Mouse (Mus musculus) neural tube, embryonic 11.5 days (tissue): Measurements from ENCODE around the gene Gsdma. TPM values are rescaled to one million over a fixed set of nuclear protein-coding genes. Genes with fewer than 3 reads are reported as not detected.
"Not testable (repeated sequence)": the region's sequence is repeated elsewhere in the genome, so short reads cannot be mapped to it uniquely, and the experiment has no call there.

Experiments used
- ATAC-seq: fragments of 200-750 bp; cut with Nextera tagmentation; 2 replicates; pipeline ENCODE4 v1.8.0; 2017; ENCODE audit warnings: moderate number of reproducible peaks, mild to moderate bottlenecking, moderate TSS enrichment, moderate library complexity; ENCODE audit not compliant: insufficient read depth, low FRiP score, low TSS enrichment
- DNase-seq: peaks from one replicate; pipeline ENCODE4 v3.0.0-alpha.2; 2015; ENCODE audit warnings: low spot score
- H3K27ac ChIP-seq: fragments of 300-500 bp; sonication (generic); 2 replicates; pipeline ENCODE4 v1.5.1; 2014; ENCODE audit warnings: low read depth, mild to moderate bottlenecking, low read length
- H3K27me3 ChIP-seq: fragments of 300-500 bp; sonication (generic); 2 replicates; pipeline ENCODE4 v1.6.1; 2014; ENCODE audit warnings: mild to moderate bottlenecking, low read length, mixed read lengths; ENCODE audit not compliant: control insufficient read depth, insufficient read depth
- H3K36me3 ChIP-seq: fragments of 300-500 bp; sonication (generic); 2 replicates; pipeline ENCODE4 v1.6.1; 2014; ENCODE audit warnings: mild to moderate bottlenecking, low read length, moderate library complexity, mixed read lengths; ENCODE audit not compliant: control insufficient read depth, insufficient read depth
- H3K4me1 ChIP-seq: fragments of 300-500 bp; sonication (generic); 2 replicates; pipeline ENCODE4 v1.6.1; 2014; ENCODE audit warnings: low read length, mixed read lengths; ENCODE audit not compliant: control insufficient read depth, insufficient read depth
- H3K4me2 ChIP-seq: fragments of 300-500 bp; sonication (generic); 2 replicates; pipeline ENCODE4 v1.6.1; 2014; ENCODE audit warnings: low read depth, mild to moderate bottlenecking, moderate library complexity
- H3K4me3 ChIP-seq: fragments of 300-500 bp; sonication (generic); 2 replicates; pipeline ENCODE4 v1.5.1; 2014; ENCODE audit warnings: low read depth, low read length
- H3K9ac ChIP-seq: fragments of 300-500 bp; sonication (generic); 2 replicates; pipeline ENCODE4 v1.6.1; 2014; ENCODE audit warnings: mild to moderate bottlenecking, low read length
- H3K9me3 ChIP-seq: fragments of 300-500 bp; sonication (generic); 2 replicates; pipeline ENCODE4 v1.6.1; 2016; ENCODE audit warnings: low read length; ENCODE audit not compliant: control insufficient read depth
- WGBS: fragments of 180-500 bp; shearing (Covaris S2); extraction: QIAGEN DNeasy Blood & Tissue Kit; methylation state at CpG from one replicate; pipeline ENCODE4 v1.1.7; 2014; 5-methylcytosine and 5-hydroxymethylcytosine counted together
- polyA plus RNA-seq: library from polyadenylated mRNA; unstranded; fragments of >200 nt; fragmentation: Nextera tagmentation; extraction: Ambion mirVana; gene quantifications from 2 replicates; pipeline ENCODE4 v1.2.1, GENCODE M21; 2014

The Gsdma gene
- polyA plus RNA-seq, 1 experiment from 2014 or later, result not detected

DNA sequence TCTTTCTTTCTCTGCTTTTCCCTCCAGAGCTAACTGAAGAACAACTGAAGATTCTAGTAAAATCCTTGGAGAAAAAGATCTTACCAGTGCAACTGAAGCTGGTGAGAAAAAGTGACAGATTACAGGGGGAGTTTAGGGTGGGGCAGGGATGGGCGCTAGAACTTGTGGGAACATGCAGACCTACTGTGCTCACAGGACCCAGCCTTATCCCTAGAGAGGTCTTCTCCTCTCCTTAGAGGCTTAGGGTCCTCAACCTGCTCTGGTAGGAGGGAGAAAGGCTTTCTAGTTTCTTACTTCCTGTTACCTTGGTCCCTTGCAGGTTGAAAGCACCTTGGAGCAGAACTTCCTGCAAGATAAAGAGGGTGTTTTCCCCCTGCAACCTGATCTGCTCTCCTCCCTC is 26.6 kb upstream of the Gsdma start:
- H3K9ac ChIP-seq, result no peak overlapping the region
- DNase-seq (no peak), ATAC-seq (no peak)
- H3K9me3 ChIP-seq, result no peaks in the 10 kb centered on the region
- H3K27me3 ChIP-seq, result no peaks in the 10 kb centered on the region
- no peak overlapping the region for H3K4me2 ChIP-seq
- H3K4me3 ChIP-seq, result no peak overlapping the region
- no peaks in the 10 kb centered on the region for H3K36me3 ChIP-seq
- H3K27ac ChIP-seq, result no peak overlapping the region
- WGBS, result 95% methylated on average over 1 of the region's 1 CpGs
- no peaks in the 10 kb centered on the region for H3K4me1 ChIP-seq

DNA sequence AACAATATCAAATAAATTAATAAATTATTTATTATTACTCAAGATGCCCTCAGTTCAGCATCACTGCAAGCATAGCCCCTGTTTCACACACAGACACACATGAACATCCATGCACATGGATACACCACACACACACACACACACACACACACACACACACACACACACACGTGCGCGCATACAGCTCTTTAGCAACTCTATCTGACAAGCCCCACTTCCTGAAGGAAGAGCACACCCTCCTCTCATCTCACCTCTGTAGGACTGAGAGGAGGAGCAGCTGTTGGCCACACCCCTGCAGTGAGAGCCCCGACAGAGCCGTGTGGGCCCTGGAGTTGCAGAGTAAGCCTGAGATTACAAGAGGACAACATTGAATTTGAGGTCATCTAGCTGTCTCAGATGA is 24.1 kb upstream of the Gsdma start:
- no peak for DNase-seq
- Histone ChIP-seq H3K36me3 (no peaks in the 10 kb centered on the region), H3K9me3 (no peaks in the 10 kb centered on the region), H3K4me3 (no peak overlapping the region), H3K4me1 (no peaks in the 10 kb centered on the region), H3K27me3 (no peaks in the 10 kb centered on the region), H3K9ac (no peak overlapping the region), H3K4me2 (no peak overlapping the region), H3K27ac (no peak overlapping the region)
- ATAC-seq, result no peak
- WGBS, result 66% methylated on average over 5 of the region's 5 CpGs

DNA sequence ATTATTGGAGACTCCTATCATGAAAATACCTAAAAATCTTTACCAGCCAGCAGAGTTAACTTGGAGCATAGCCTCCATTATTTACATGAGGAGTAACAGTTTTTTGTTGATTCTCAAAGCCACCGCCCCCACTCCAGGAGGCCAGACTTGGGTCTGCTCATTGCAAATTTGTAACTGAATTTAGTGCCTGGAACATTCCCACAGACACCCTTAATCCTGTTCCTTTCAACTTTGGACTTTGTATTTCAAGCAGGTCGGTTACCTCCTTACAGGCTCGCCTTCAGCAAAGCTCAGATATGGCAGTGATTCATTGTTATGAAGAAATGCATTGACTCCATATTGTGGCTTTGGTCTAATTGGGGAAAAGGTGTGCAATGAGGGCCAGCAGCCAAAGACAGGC is 19.4 kb upstream of the Gsdma start:
- no peaks in the 10 kb centered on the region for H3K9me3 ChIP-seq
- no peaks in the 10 kb centered on the region for H3K27me3 ChIP-seq
- 84% methylated on average over 3 of the region's 3 CpGs for WGBS
- no peaks in the 10 kb centered on the region for H3K36me3 ChIP-seq
- no peak overlapping the region for H3K4me3 ChIP-seq
- ATAC-seq (no peak), DNase-seq (no peak)
- H3K4me1 ChIP-seq, result no peaks in the 10 kb centered on the region
- H3K27ac ChIP-seq, result no peak overlapping the region
- H3K4me2 ChIP-seq, result no peak overlapping the region
- H3K9ac ChIP-seq, result no peak overlapping the region

DNA sequence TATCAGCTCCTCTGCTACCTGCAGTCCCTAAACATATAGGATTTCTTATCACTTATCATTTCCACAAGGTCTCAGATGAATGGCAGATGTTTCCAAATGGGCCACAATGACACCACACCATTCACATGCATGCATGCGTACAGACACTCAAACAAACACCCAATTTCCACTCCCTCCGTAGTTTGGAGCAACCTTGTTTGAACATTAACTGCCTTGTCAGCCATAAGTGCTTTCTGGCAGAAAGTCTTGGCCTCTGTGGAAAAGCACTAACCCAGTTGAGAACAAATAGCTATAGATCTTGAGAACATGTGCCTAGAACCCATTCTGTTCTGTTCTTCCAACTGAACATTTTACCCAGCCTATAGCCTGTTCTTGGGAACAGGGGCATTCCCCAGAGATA is 18.2 kb upstream of the Gsdma start:
- Histone ChIP-seq H3K27ac (no peak overlapping the region), H3K36me3 (no peaks in the 10 kb centered on the region), H3K27me3 (no peaks in the 10 kb centered on the region), H3K9ac (no peak overlapping the region), H3K4me1 (no peaks in the 10 kb centered on the region), H3K9me3 (no peaks in the 10 kb centered on the region), H3K4me3 (no peak overlapping the region), H3K4me2 (no peak overlapping the region)
- WGBS, result 83% methylated on average over 2 of the region's 2 CpGs
- ATAC-seq (no peak), DNase-seq (no peak)

DNA sequence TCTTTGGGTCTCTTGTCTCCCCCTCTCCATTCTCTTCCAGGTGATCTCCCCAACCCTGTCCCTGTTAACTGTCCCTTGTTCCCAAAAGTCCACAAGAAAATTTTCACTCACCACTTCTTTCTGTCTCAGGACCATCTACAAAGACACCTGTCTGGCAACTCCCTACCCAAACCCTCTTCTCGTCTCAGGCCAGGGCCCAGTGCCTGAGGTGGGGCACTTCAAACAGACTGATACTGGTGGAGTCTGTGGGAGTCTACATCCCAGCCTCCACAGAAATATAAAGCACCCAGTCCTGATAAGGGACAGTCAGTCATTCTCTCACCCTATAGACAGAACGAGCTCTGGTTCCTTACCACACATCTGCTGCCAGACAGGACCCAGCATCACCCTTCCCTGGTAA is 17.7 kb upstream of the Gsdma start, which contains the start of gene Gsdma2:
Gene Gsdma2 (plus strand): TSS at position 301 of the 400 bp plus-strand sequence.
- Histone ChIP-seq H3K4me1 (no peaks in the 10 kb centered on the region), H3K4me3 (no peak within 1 kb of the TSS), H3K36me3 (no peaks in the 10 kb centered on the region), H3K27ac (no peak within 1 kb of the TSS), H3K9me3 (no peaks in the 10 kb centered on the region), H3K27me3 (no peaks in the 10 kb centered on the region), H3K4me2 (no peak within 1 kb of the TSS), H3K9ac (no peak within 1 kb of the TSS)
- no peak for ATAC-seq
- DNase-seq, result no peak
- 70% methylated on average over 2 of the region's 2 CpGs for WGBS

DNA sequence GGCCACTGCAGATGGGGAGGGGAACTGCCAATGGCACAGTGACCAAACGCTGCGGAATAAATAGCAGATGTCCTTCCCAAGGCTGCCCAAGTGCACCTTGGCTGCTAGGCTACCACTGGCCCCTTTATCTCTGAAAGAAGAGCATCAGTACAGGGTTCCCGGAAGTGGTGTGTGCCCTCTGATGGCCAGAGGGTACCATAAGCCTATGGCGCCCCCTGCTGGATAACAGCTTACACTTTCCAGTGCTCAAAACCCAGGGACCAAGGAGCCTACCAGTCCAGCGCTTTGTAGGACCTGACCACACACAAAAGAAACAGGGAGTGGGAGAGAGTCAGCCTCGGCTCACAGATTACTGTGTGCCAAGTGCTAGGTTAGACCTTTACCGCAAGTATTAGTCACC is 9.1 kb upstream of the Gsdma start:
- not testable (repeated sequence) for H3K4me1 ChIP-seq, H3K9ac ChIP-seq, H3K4me2 ChIP-seq, H3K36me3 ChIP-seq, ATAC-seq, H3K27me3 ChIP-seq, H3K9me3 ChIP-seq, H3K27ac ChIP-seq, H3K4me3 ChIP-seq
- DNase-seq, result peak; percentile 50
- WGBS, result 13% methylated on average over 7 of the region's 7 CpGs

DNA sequence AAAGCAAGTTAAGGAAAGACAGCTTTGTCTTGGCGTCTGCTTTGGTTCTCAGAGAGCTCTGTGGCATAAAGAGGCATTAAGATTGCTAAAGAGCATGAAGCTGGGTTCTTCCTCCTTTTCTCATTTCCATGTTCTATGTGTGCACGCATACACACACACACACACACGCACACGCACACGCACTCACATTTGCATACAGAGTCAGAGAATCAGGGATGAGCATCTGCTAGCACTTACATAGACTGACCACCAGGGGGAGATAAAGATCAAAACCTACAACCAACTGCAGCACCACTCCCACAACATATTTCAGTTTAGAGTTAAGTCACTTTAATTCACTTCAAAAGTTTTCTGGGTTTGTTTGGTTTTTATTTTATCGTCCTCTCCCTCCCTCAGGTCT is 3.6 kb upstream of the Gsdma start:
- Histone ChIP-seq H3K9me3 (no peaks in the 10 kb centered on the region), H3K27me3 (no peaks in the 10 kb centered on the region), H3K9ac (no peak overlapping the region), H3K4me1 (no peaks in the 10 kb centered on the region), H3K4me3 (no peak overlapping the region), H3K27ac (no peak overlapping the region), H3K36me3 (no peaks in the 10 kb centered on the region), H3K4me2 (no peak overlapping the region)
- 11% methylated on average over 6 of the region's 6 CpGs for WGBS
- ATAC-seq (no peak), DNase-seq (peak; percentile 49)

DNA sequence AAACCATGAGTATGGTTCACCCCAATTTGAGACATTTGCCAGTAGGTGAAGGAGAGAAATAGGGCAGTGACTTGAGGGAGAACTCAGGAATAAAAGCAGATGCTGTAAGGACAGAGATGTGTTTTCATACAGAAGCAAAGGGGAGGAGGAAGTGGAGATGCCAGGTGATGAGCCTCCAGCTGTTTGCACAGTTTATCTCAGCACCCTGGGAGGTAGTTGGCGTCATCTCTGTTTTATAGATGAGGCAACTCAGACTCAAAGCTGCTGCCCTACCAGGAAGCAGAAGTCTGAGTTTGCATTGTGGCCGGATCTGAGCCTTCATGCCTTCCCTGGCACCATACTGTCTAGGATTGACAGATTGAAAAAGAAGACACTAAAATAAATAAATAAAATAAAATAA is 4.8 kb downstream of the Gsdma start:
- no peak overlapping the region for H3K4me2 ChIP-seq
- H3K27me3 ChIP-seq, result no peaks in the 10 kb centered on the region
- H3K4me3 ChIP-seq, result no peak overlapping the region
- 74% methylated on average over 2 of the region's 2 CpGs for WGBS
- H3K27ac ChIP-seq, result no peak overlapping the region
- no peaks in the 10 kb centered on the region for H3K9me3 ChIP-seq
- DNase-seq, result no peak
- no peaks in the 10 kb centered on the region for H3K36me3 ChIP-seq
- no peak for ATAC-seq
- no peaks in the 10 kb centered on the region for H3K4me1 ChIP-seq
- H3K9ac ChIP-seq, result no peak overlapping the region

DNA sequence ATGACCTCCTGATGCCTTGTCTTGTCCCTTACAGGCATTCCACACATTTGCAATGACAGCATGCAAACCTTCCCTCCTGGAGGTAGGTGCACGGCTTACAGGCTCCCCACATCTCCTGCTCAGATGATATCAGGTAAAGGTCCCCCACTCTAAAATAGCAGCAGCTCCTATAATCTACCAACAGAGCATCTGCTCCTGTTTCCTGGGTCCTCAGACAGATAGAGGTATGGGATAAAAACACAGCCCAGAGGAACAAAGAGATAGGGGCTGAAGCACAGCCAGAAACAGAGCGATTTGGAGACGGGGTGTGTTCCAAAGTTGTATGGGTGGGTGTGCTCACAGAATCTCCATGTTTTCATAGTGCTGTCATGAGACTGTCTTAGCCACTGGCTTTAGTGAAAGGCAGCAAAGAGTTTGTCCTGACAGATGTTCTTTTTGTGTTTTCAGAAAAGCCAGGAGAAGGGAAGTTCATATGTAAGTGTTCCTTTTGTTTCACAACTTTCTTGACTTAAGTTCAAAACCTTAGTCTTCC is 7.2 kb downstream of the Gsdma start:
- Histone ChIP-seq H3K4me2 (no peak overlapping the region), H3K9me3 (no peaks in the 10 kb centered on the region), H3K27ac (no peak overlapping the region), H3K27me3 (no peaks in the 10 kb centered on the region), H3K9ac (no peak overlapping the region), H3K36me3 (no peaks in the 10 kb centered on the region), H3K4me3 (no peak overlapping the region), H3K4me1 (no peaks in the 10 kb centered on the region)
- 72% methylated on average over 3 of the region's 3 CpGs for WGBS
- no peak for DNase-seq
- no peak for ATAC-seq
